30 mouse cellular contexts compared by ENCODE assay signal in genomic region chr1:59927131-59927680, GRCm38 (mm10). TPM values are rescaled to one million over a fixed set of nuclear protein-coding genes. Genes with fewer than 3 reads are reported as not detected.
A peak's percentile ranks its signal among the peaks of the same experiment; 100 is the strongest.
DNase-seq lines count a peak whose midpoint lies in the region; ATAC-seq and TF ChIP-seq lines count a peak whose summit lies in the region.
"Had no signal": no experiment of that assay in that cellular context is flagged by ENCODE, and none has a peak within 500 bp of the region (broad histone marks: within the 10 kb centered on the region; RNA-seq: fewer than 3 reads in every experiment).

No protein-coding gene starts in this region.

- TF ChIP-seq CTCF in layer of hippocampus, adult 2 months (conservative IDR thresholded peaks at IDR 0.05), result no peak

- H3K4me3 ChIP-seq in layer of hippocampus, adult 2 months, result no peak overlapping the region
- H3K4me3 ChIP-seq: forebrain, embryonic 13.5 days; heart, adult 2 months; heart, embryonic 12.5 days; hindbrain, embryonic 10.5 days; hindbrain, embryonic 15.5 days; left cerebral cortex, adult 2 months; limb, embryonic 15.5 days; liver, embryonic 13.5 days; midbrain, embryonic 10.5 days; midbrain, embryonic 15.5 days; neural tube, embryonic 15.5 days; stomach, embryonic 15.5 days had no signal

- DNase-seq in cerebellum, postnatal 4 days (ENCODE audit: low spot score in 2 of 2), result no peak
- no peak for DNase-seq in layer of hippocampus, adult 2 months (ENCODE audit: low spot score in 2 of 2)
- DNase-seq in layer of hippocampus, postnatal 36 days, result no peak
- DNase-seq in cerebellum, postnatal 25 days, result peak; percentile 64 to 68
- DNase-seq in left cerebral cortex, postnatal 36 days (ENCODE audit: low spot score in 2 of 2), result no peak
- DNase-seq in spleen, postnatal 14 days (ENCODE audit: low spot score in 2 of 2), result no peak
- DNase-seq: adrenal gland, adult 8-10 months; gastrocnemius, postnatal 25 days; heart, adult 2 months; kidney, adult 9 months; kidney, postnatal 14 days; left cerebral cortex, postnatal 4 days; liver, embryonic 13.5 days; lung, adult 2 months; lung, postnatal 10 days; retina, postnatal 1 day; right cerebral cortex, postnatal 14 days; thymus, postnatal 14 days had no signal

- intact Hi-C loops in left cerebral cortex, postnatal 36 days (cut with DNase I), result no loop called here

- peak overlapping the region; percentile 68; the same call in 1 of the 2 replicates for H3K27ac ChIP-seq in layer of hippocampus, adult 2 months
- H3K27ac ChIP-seq: forebrain, embryonic 13.5 days; heart, adult 2 months; hindbrain, embryonic 10.5 days; hindbrain, embryonic 15.5 days; left cerebral cortex, adult 2 months; limb, embryonic 15.5 days; liver, embryonic 13.5 days; midbrain, embryonic 10.5 days; midbrain, embryonic 15.5 days; neural tube, embryonic 15.5 days; stomach, embryonic 15.5 days had no signal

- peak; percentile 88 for ATAC-seq in cerebellum, adult (ENCODE audit: insufficient number of reproducible peaks, low FRiP score, low TSS enrichment)
- ATAC-seq: forebrain, embryonic 13.5 days; intestine, embryonic 16.5 days had no signal

RNA-seq across cellular contexts. Expression of gene Fam117b, which starts 14.4 kb away (rescaled TPM):
- total RNA-seq in layer of hippocampus, adult 2 months (2021), result 10 to 100 TPM; 55.7 to 57.3 TPM
- 10 to 100 TPM; 57.4 to 58.5 TPM for total RNA-seq in layer of hippocampus, postnatal 36 days (2021)
- total RNA-seq in left cerebral cortex, postnatal 36 days (2021), result 10 to 100 TPM; 53.4 to 53.5 TPM

Comparison
In these comparisons a context has a peak if more than half of its experiments do, and no peak if none do; other contexts are left out.
1. DNase-seq: peak in cerebellum, postnatal 25 days (2 of 2); none in cerebellum, postnatal 4 days (0 of 2), layer of hippocampus, adult 2 months (0 of 2), layer of hippocampus, postnatal 36 days (0 of 2), left cerebral cortex, postnatal 36 days (0 of 2) and spleen, postnatal 14 days (0 of 2).